Mouse (Mus musculus) midbrain, postnatal 0 days (tissue): ENCODE measurements around the gene Usp22. TPM values are rescaled to one million over a fixed set of nuclear protein-coding genes. Genes with fewer than 3 reads are reported as not detected.
A peak's percentile ranks its signal among the peaks of the same experiment; 100 is the strongest.

Experiments used
- ATAC-seq: fragments of 200-750 bp; cut with Nextera tagmentation; 2 replicates; pipeline ENCODE4 v1.8.0; 2017; ENCODE audit warnings: moderate number of reproducible peaks, mild to moderate bottlenecking, moderate TSS enrichment, moderate library complexity; ENCODE audit not compliant: low FRiP score
- DNase-seq: peaks from one replicate; pipeline ENCODE4 v3.0.0-alpha.2; 2015; ENCODE audit warnings: low spot score
- H3K27ac ChIP-seq: fragments of 300-500 bp; sonication (generic); 2 replicates; pipeline ENCODE4 v1.5.1; 2014; ENCODE audit warnings: low read depth, mild to moderate bottlenecking, low read length, mixed read lengths
- H3K27me3 ChIP-seq: fragments of 300-500 bp; sonication (generic); 2 replicates; pipeline ENCODE4 v1.6.1; 2014; ENCODE audit warnings: low read length, control low read depth, mixed read lengths; ENCODE audit not compliant: insufficient read depth
- H3K36me3 ChIP-seq: fragments of 300-500 bp; sonication (generic); 2 replicates; pipeline ENCODE4 v1.6.1; 2014; ENCODE audit warnings: low read length, control low read depth, mixed read lengths; ENCODE audit not compliant: insufficient read depth
- H3K4me1 ChIP-seq: fragments of 300-500 bp; sonication (generic); 2 replicates; pipeline ENCODE4 v1.6.1; 2014; ENCODE audit warnings: mild to moderate bottlenecking, control low read depth, antibody characterized with exemption, low read length, mixed read lengths; ENCODE audit not compliant: insufficient read depth
- H3K4me2 ChIP-seq: fragments of 300-500 bp; sonication (generic); 2 replicates; pipeline ENCODE4 v1.6.1; 2014; ENCODE audit warnings: low read depth, mild to moderate bottlenecking, low read length, mixed read lengths; ENCODE audit not compliant: poor library complexity, severe bottlenecking
- H3K4me3 ChIP-seq: fragments of 300-500 bp; sonication (generic); 2 replicates; pipeline ENCODE4 v1.5.1; 2014; ENCODE audit warnings: low read depth, mild to moderate bottlenecking, low read length, moderate library complexity
- H3K9ac ChIP-seq: fragments of 300-500 bp; sonication (generic); replicated peaks from 2 replicates; pipeline ENCODE4 v1.6.1; 2014; ENCODE audit warnings: mild to moderate bottlenecking, low read length, moderate library complexity, mixed read lengths; ENCODE audit not compliant: poor library complexity, severe bottlenecking
- H3K9me3 ChIP-seq: fragments of 300-500 bp; sonication (generic); 2 replicates; pipeline ENCODE4 v1.6.1; 2016; ENCODE audit warnings: low read length, control low read depth
- CTCF ChIP-seq: IDR thresholded peaks from 2 replicates; pipeline ENCODE4 v1.5.1; 2016; ENCODE audit warnings: antibody characterized with exemption, mild to moderate bottlenecking
- WGBS: fragments of 180-500 bp; shearing (Covaris S2); extraction: QIAGEN DNeasy Blood & Tissue Kit; methylation state at CpG from one replicate; pipeline ENCODE4 v1.1.7; 2014; 5-methylcytosine and 5-hydroxymethylcytosine counted together
- polyA plus RNA-seq: library from polyadenylated mRNA; unstranded; fragments of >200 nt; fragmentation: Nextera tagmentation; extraction: Ambion mirVana; gene quantifications from 2 replicates; pipeline ENCODE4 v1.2.1, GENCODE M21; 2015
- total RNA-seq: library from RNA; depleted of rRNA; stranded (reverse); fragments of >200 nt; gene quantifications from 2 replicates; pipeline ENCODE4 v1.2.3, GENCODE M21; 2014

The Usp22 gene
- total and polyA plus RNA-seq, 2 experiments from 2014 or later = 355 to 637 TPM

GRCm38 (mm10) chr11:61158141-61158540, 16.7 kb downstream of the Usp22 start:
- Histone ChIP-seq H3K9ac (0 out of 2 replicates have a peak overlapping the region, but pooled peaks have one; percentile 19), H3K4me2 (no peak overlapping the region), H3K9me3 (no peaks in the 10 kb centered on the region), H3K4me3 (no peak overlapping the region), H3K4me1 (no peaks in the 10 kb centered on the region), H3K27me3 (no peaks in the 10 kb centered on the region), H3K36me3 (peaks cover 98% of the 10 kb centered on the region), H3K27ac (no peak overlapping the region)
- no peak for ATAC-seq
- peak; percentile 40 for DNase-seq
- no peak for TF ChIP-seq CTCF
- WGBS = 51% methylated on average over 3 of the region's 3 CpGs

- ATAC-seq (no peak), DNase-seq (peak; percentile 53)
- TF ChIP-seq CTCF = peak; percentile 61
- H3K9ac ChIP-seq = no peak overlapping the region
- H3K4me3 ChIP-seq = no peak overlapping the region
- H3K27ac ChIP-seq = no peak overlapping the region
- H3K4me2 ChIP-seq = no peak overlapping the region
- H3K27me3 ChIP-seq = no peaks in the 10 kb centered on the region
- 88% methylated on average over 2 of the region's 2 CpGs for WGBS
- no peaks in the 10 kb centered on the region for H3K4me1 ChIP-seq
- no peaks in the 10 kb centered on the region for H3K9me3 ChIP-seq
- H3K36me3 ChIP-seq = peaks cover 90% of the 10 kb centered on the region
These were observed 19.1 kb downstream of the Usp22 start for GRCm38 (mm10) chr11:61155727-61156126.

- peaks cover 6% of the 10 kb centered on the region; the same call in 1 of the 2 replicates for H3K4me1 ChIP-seq
- no peak for ATAC-seq
- peaks cover 39% of the 10 kb centered on the region for H3K36me3 ChIP-seq
- no peak overlapping the region for H3K4me3 ChIP-seq
- no peak overlapping the region for H3K27ac ChIP-seq
- no peak overlapping the region for H3K4me2 ChIP-seq
- no peak overlapping the region for H3K9ac ChIP-seq
- H3K27me3 ChIP-seq = no peaks in the 10 kb centered on the region
- no peak for DNase-seq
- WGBS = 68% methylated on average over 6 of the region's 6 CpGs
- H3K9me3 ChIP-seq = no peaks in the 10 kb centered on the region
- TF ChIP-seq CTCF = no peak
These were observed 24.4 kb downstream of the Usp22 start for GRCm38 (mm10) chr11:61150233-61151001.

GRCm38 (mm10) chr11:61147300-61147683, 27.6 kb downstream of the Usp22 start:
- ATAC-seq = peak; percentile 73
- Histone ChIP-seq H3K36me3 (peaks cover 9% of the 10 kb centered on the region), H3K4me1 (peaks cover 6% of the 10 kb centered on the region; the same call in 1 of the 2 replicates), H3K9me3 (no peaks in the 10 kb centered on the region), H3K4me2 (peak overlapping the region; percentile 71), H3K4me3 (peak overlapping the region; percentile 37), H3K9ac (peak overlapping the region; percentile 39; the same call in 1 of the 2 replicates), H3K27ac (no peak overlapping the region), H3K27me3 (no peaks in the 10 kb centered on the region)
- TF ChIP-seq CTCF = peak; percentile 58
- peak; percentile 56 for DNase-seq
- WGBS = 3% methylated on average over 32 of the region's 32 CpGs

GRCm38 (mm10) chr11:61146645-61147299, 28.1 kb downstream of the Usp22 start:
- 0 out of 2 replicates have a peak, but pooled peaks have one; percentile 31 for ATAC-seq
- peaks cover 6% of the 10 kb centered on the region; the same call in 1 of the 2 replicates for H3K4me1 ChIP-seq
- H3K9me3 ChIP-seq = no peaks in the 10 kb centered on the region
- peak overlapping the region; percentile 71 for H3K4me2 ChIP-seq
- peak overlapping the region; percentile 39; the same call in 1 of the 2 replicates for H3K9ac ChIP-seq
- H3K36me3 ChIP-seq = peaks cover 5% of the 10 kb centered on the region; the same call in 1 of the 2 replicates
- peak overlapping the region; percentile 37 for H3K4me3 ChIP-seq
- H3K27me3 ChIP-seq = no peaks in the 10 kb centered on the region
- peak; percentile 19 for DNase-seq
- no peak overlapping the region for H3K27ac ChIP-seq
- WGBS = 20% methylated on average over 20 of the region's 20 CpGs
- TF ChIP-seq CTCF = peak; percentile 52

- H3K27ac ChIP-seq = no peak overlapping the region
- H3K4me3 ChIP-seq = no peak overlapping the region
- TF ChIP-seq CTCF = no peak
- DNase-seq (no peak), ATAC-seq (no peak)
- H3K36me3 ChIP-seq = no peaks in the 10 kb centered on the region
- no peak overlapping the region for H3K4me2 ChIP-seq
- H3K9ac ChIP-seq = no peak overlapping the region
- H3K9me3 ChIP-seq = no peaks in the 10 kb centered on the region
- 63% methylated on average over 8 of the region's 8 CpGs for WGBS
- no peaks in the 10 kb centered on the region for H3K27me3 ChIP-seq
- peaks cover 6% of the 10 kb centered on the region; the same call in 1 of the 2 replicates for H3K4me1 ChIP-seq
These were observed 29.3 kb downstream of the Usp22 start for GRCm38 (mm10) chr11:61145551-61145950.
